Mouse (Mus musculus): ENCODE data around the gene Igfbp5. TPM values are rescaled to one million over a fixed set of nuclear protein-coding genes. Genes with fewer than 3 reads are reported as not detected.
A peak's percentile ranks its signal among the peaks of the same experiment; 100 is the strongest.

The Igfbp5 gene
- polyA plus RNA-seq, 1 experiment from 2014 or later: 90.1 TPM

- Histone ChIP-seq H3K4me3 (ENCODE audit: control insufficient read depth in 1 of 2, insufficient read depth in 1 of 2, low read depth in 1 of 2, low read length in 2 of 2) (peak overlapping the region; percentile 75 to 79), H3K4me2 (ENCODE audit: low read length) (peak overlapping the region; percentile 98), H3K4me1 (ENCODE audit: control insufficient read depth in 2 of 2, insufficient read depth in 2 of 2, low read length in 2 of 2) (peaks cover 8 to 37% of the 10 kb centered on the region in 2 experiments), H3K27me3 (ENCODE audit: control insufficient read depth, insufficient read depth, low read length) (no peaks in the 10 kb centered on the region), H3K27ac (replicated peaks in 1 of 2; ENCODE audit: control insufficient read depth in 1 of 2, insufficient read depth in 1 of 2, low read depth in 2 of 2, low read length in 2 of 2) (peak overlapping the region in 1 of 2 experiments; percentile 88; a peak in 1 of 4 replicates), H3K9ac (ENCODE audit: low read length) (peak overlapping the region; percentile 86), H3K36me3 (ENCODE audit: control insufficient read depth, insufficient read depth, low read length) (peaks cover 10% of the 10 kb centered on the region; the same call in 1 of the 2 replicates), H3K9me3 (ENCODE audit: control insufficient read depth, low read length) (no peaks in the 10 kb centered on the region)
- peak; percentile 62 for ATAC-seq (ENCODE audit: insufficient number of reproducible peaks, insufficient read depth, low FRiP score, low read depth)
- WGBS: 0% methylated on average over 8 of the region's 8 CpGs
Observed at GRCm38 (mm10) chr1:72872521-72872920, 2.2 kb downstream of the Igfbp5 start.

- no peaks in the 10 kb centered on the region for H3K9me3 ChIP-seq (ENCODE audit: control insufficient read depth, low read length)
- H3K36me3 ChIP-seq (ENCODE audit: control insufficient read depth, insufficient read depth, low read length): peaks cover 10% of the 10 kb centered on the region; the same call in 1 of the 2 replicates
- 2% methylated on average over 34 of the region's 34 CpGs for WGBS
- peak overlapping the region; percentile 98 for H3K4me2 ChIP-seq (ENCODE audit: low read length)
- H3K4me1 ChIP-seq (ENCODE audit: control insufficient read depth in 2 of 2, insufficient read depth in 2 of 2, low read length in 2 of 2): peaks cover 9 to 42% of the 10 kb centered on the region in 2 experiments
- H3K4me3 ChIP-seq (ENCODE audit: control insufficient read depth in 1 of 2, insufficient read depth in 1 of 2, low read depth in 1 of 2, low read length in 2 of 2): peak overlapping the region; percentile 46 to 75
- peak overlapping the region; percentile 55 to 56 for H3K27ac ChIP-seq (replicated peaks in 1 of 2; ENCODE audit: control insufficient read depth in 1 of 2, insufficient read depth in 1 of 2, low read depth in 2 of 2, low read length in 2 of 2)
- H3K9ac ChIP-seq (ENCODE audit: low read length): peak overlapping the region; percentile 57
- no peak for ATAC-seq (ENCODE audit: insufficient number of reproducible peaks, insufficient read depth, low FRiP score, low read depth)
- H3K27me3 ChIP-seq (ENCODE audit: control insufficient read depth, insufficient read depth, low read length): no peaks in the 10 kb centered on the region
Observed at GRCm38 (mm10) chr1:72871697-72872411, 2.8 kb downstream of the Igfbp5 start.

DNA sequence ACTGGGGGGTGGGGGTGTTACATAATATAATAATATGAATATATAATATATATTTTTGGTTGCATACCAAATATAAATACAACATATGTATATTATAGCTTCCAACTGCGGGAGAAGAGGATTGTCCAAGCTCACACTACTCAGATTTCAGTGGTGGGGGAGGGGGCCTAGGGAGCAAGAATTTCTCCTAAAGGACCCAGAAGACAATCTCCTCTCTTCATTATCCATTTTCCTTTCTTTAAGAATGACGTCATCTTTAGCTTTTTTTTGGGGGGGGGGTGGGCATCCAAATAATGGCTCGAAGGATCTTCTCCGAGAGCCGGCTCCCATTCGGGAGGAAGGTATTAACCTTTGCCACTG, 3.4 kb downstream of the Igfbp5 start:
- Histone ChIP-seq H3K27me3 (ENCODE audit: control insufficient read depth, insufficient read depth, low read length) (no peaks in the 10 kb centered on the region), H3K36me3 (ENCODE audit: control insufficient read depth, insufficient read depth, low read length) (peaks cover 15% of the 10 kb centered on the region), H3K4me2 (ENCODE audit: low read length) (peak overlapping the region; percentile 98), H3K4me1 (ENCODE audit: control insufficient read depth in 2 of 2, insufficient read depth in 2 of 2, low read length in 2 of 2) (peaks cover 9 to 42% of the 10 kb centered on the region in 2 experiments), H3K9ac (ENCODE audit: low read length) (peak overlapping the region; percentile 57), H3K27ac (replicated peaks in 1 of 2; ENCODE audit: control insufficient read depth in 1 of 2, insufficient read depth in 1 of 2, low read depth in 2 of 2, low read length in 2 of 2) (peak overlapping the region; percentile 55 to 56), H3K4me3 (ENCODE audit: control insufficient read depth in 1 of 2, insufficient read depth in 1 of 2, low read depth in 1 of 2, low read length in 2 of 2) (peak overlapping the region; percentile 46 to 75), H3K9me3 (ENCODE audit: control insufficient read depth, low read length) (no peaks in the 10 kb centered on the region)
- WGBS: under 1% methylated on average over 6 of the region's 6 CpGs
- no peak for ATAC-seq (ENCODE audit: insufficient number of reproducible peaks, insufficient read depth, low FRiP score, low read depth)

- Histone ChIP-seq H3K4me1 (ENCODE audit: control insufficient read depth in 2 of 2, insufficient read depth in 2 of 2, low read length in 2 of 2) (peaks cover 9 to 41% of the 10 kb centered on the region in 2 experiments), H3K4me2 (ENCODE audit: low read length) (peak overlapping the region; percentile 98), H3K9me3 (ENCODE audit: control insufficient read depth, low read length) (no peaks in the 10 kb centered on the region), H3K9ac (ENCODE audit: low read length) (peak overlapping the region; percentile 64), H3K27me3 (ENCODE audit: control insufficient read depth, insufficient read depth, low read length) (no peaks in the 10 kb centered on the region), H3K4me3 (ENCODE audit: control insufficient read depth in 1 of 2, insufficient read depth in 1 of 2, low read depth in 1 of 2, low read length in 2 of 2) (peak overlapping the region; percentile 61 to 75), H3K36me3 (ENCODE audit: control insufficient read depth, insufficient read depth, low read length) (peaks cover 19% of the 10 kb centered on the region), H3K27ac (replicated peaks in 1 of 2; ENCODE audit: control insufficient read depth in 1 of 2, insufficient read depth in 1 of 2, low read depth in 2 of 2, low read length in 2 of 2) (peak overlapping the region; percentile 35 to 55)
- peak; percentile 58 for ATAC-seq (ENCODE audit: insufficient number of reproducible peaks, insufficient read depth, low FRiP score, low read depth)
- WGBS: 3% methylated on average over 20 of the region's 20 CpGs
Observed at GRCm38 (mm10) chr1:72870615-72871336, 3.9 kb downstream of the Igfbp5 start.

DNA sequence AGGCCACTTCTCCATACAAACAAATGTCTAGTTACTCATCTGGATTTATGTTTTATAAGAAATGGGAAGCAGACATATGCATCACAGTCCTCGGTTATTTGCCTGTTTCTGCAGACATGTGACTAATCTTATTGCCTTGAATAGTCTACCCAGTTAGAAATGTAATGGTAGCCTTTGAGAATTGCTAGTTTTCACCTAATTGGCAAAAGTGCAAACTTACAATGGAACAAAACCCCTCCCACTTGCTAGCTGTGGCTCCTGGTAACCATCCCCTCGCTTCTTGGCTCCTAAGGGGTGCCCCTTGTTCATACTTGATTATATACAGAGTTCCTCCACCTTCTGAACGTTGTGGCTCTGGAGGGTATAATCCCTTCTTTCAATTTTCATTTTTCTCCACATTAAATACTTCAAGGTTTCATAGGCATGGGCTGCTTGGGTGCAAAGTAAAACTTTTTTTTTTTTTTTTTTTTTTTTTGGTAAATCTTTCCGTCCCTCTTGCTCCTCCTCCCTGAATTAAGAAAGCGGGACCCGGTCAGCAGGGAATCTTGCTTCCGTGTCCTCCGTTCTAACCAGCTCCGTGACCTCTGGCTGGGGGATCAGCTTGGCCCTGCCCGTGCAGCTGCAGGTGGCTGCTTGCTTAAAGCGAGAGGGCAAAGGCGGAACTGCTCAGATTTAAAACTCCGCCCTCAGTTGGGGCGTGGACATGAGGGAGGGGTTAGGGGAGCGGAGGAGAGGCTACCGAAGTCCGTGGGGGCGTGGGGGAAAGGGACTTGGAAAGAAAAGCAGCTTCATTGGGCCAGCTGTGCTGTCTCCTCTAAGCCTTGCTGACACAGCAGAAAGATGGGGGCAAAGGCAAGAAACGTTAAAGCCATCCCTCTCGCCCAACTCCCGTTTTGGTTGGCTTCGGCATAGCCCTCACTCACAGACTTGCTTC, 4.7 kb downstream of the Igfbp5 start:
- peak; percentile 47 for ATAC-seq (ENCODE audit: insufficient number of reproducible peaks, insufficient read depth, low FRiP score, low read depth)
- H3K4me1 ChIP-seq (ENCODE audit: control insufficient read depth in 2 of 2, insufficient read depth in 2 of 2, low read length in 2 of 2): peaks cover 6 to 33% of the 10 kb centered on the region in 2 experiments

GRCm38 (mm10) chr1:72869275-72869674, 5.4 kb downstream of the Igfbp5 start:
- no peaks in the 10 kb centered on the region for H3K9me3 ChIP-seq (ENCODE audit: control insufficient read depth, low read length)
- H3K4me2 ChIP-seq (ENCODE audit: low read length): peak overlapping the region; percentile 98
- H3K36me3 ChIP-seq (ENCODE audit: control insufficient read depth, insufficient read depth, low read length): peaks cover 34% of the 10 kb centered on the region
- H3K4me3 ChIP-seq (ENCODE audit: control insufficient read depth in 1 of 2, insufficient read depth in 1 of 2, low read depth in 1 of 2, low read length in 2 of 2): no peak overlapping the region
- 0 out of 4 replicates have a peak overlapping the region, but pooled peaks of 1 of the 2 experiments have one; percentile 11 for H3K27ac ChIP-seq (replicated peaks in 1 of 2; ENCODE audit: control insufficient read depth in 1 of 2, insufficient read depth in 1 of 2, low read depth in 2 of 2, low read length in 2 of 2)
- ATAC-seq (ENCODE audit: insufficient number of reproducible peaks, insufficient read depth, low FRiP score, low read depth): no peak
- H3K4me1 ChIP-seq (ENCODE audit: control insufficient read depth in 2 of 2, insufficient read depth in 2 of 2, low read length in 2 of 2): peaks cover 6 to 32% of the 10 kb centered on the region in 2 experiments
- no peaks in the 10 kb centered on the region for H3K27me3 ChIP-seq (ENCODE audit: control insufficient read depth, insufficient read depth, low read length)
- H3K9ac ChIP-seq (ENCODE audit: low read length): no peak overlapping the region

More for the DNA sequence above, 4.7 kb downstream of the Igfbp5 start:
- 11% methylated on average over 22 of the region's 22 CpGs for WGBS
- no peaks in the 10 kb centered on the region for H3K27me3 ChIP-seq (ENCODE audit: control insufficient read depth, insufficient read depth, low read length)
- no peaks in the 10 kb centered on the region for H3K9me3 ChIP-seq (ENCODE audit: control insufficient read depth, low read length)
- peak overlapping the region; percentile 18 to 35; a peak in 3 of 4 replicates for H3K27ac ChIP-seq (replicated peaks in 1 of 2; ENCODE audit: control insufficient read depth in 1 of 2, insufficient read depth in 1 of 2, low read depth in 2 of 2, low read length in 2 of 2)
- peak overlapping the region; percentile 61 to 75 for H3K4me3 ChIP-seq (ENCODE audit: control insufficient read depth in 1 of 2, insufficient read depth in 1 of 2, low read depth in 1 of 2, low read length in 2 of 2)
- H3K36me3 ChIP-seq (ENCODE audit: control insufficient read depth, insufficient read depth, low read length): peaks cover 27% of the 10 kb centered on the region
- peak overlapping the region; percentile 98 for H3K4me2 ChIP-seq (ENCODE audit: low read length)
- peak overlapping the region; percentile 64 for H3K9ac ChIP-seq (ENCODE audit: low read length)
